Mouse (Mus musculus) duodenum, adult 2 months (tissue): Measurements from ENCODE around the gene Ide. TPM values are rescaled to one million over a fixed set of nuclear protein-coding genes. Genes with fewer than 3 reads are reported as not detected.

Source experiments
- polyA plus RNA-seq: library from polyadenylated mRNA; depleted of rRNA; stranded (reverse); fragments of >200 nt; gene quantifications from 2 replicates; pipeline ENCODE4 v1.2.3, GENCODE M21; 2012; ENCODE audit warnings: low replicate concordance; rRNA removed

Ide gene
- polyA plus RNA-seq: 4.4 and 5.6 TPM in 2 replicates

GRCm38 (mm10) chr19:37337752-37338151, at the start of gene Ide:
Ide (minus strand) TSS chr19:37337852.

DNA sequence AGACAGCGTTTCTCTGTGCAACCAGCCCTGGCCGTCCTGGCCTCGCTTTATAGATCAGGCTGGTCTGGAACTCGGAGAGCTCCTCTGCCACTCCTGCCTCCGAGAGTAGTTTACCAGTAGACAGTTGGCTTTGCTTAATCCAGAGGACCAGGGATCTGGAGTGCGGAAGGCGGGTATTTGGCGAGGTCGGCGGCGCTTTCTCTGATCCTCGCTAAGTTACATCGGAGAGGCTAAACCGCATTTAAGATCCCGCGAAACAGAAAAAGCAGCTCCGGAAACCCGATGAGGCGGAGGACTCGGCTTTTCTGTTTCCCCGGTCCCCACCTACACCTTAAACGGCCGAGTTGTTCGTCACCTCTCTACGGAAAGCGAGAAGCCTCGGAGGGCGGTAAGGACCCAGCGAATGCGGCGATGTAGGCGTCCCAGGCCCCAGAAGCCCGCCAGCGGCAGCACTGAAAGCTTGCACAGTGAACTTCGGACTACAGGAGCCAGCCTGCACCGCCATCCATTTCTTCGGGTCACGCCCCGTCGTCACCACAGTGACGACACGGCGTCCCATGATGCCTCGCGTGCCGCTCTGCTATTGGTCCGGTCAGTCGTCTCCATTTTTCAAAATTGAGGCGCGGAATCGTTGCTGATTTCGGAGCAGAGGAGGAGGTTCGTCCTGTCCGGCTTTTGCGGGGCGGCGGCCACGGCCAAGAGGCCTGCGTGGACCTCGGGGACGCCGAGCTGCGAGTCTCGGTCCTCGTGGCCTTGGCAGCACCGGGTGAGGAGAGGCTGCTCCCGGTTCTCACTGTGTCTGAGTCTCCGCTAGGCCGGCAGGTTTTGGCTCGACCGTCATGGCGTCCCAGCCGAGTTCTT, 38.3 kb upstream of the Ide start, which contains the start of gene Kif11:
Gene Kif11, plus strand, starts transcription at position 649 of the 861 bp plus-strand sequence.

Other genes with a start within 250 kb of the Ide start
- gene March5, start 130.3 kb downstream of the Ide start, polyA plus RNA-seq: 28.2 and 36.5 TPM in 2 replicates
- gene Cpeb3, start 129.3 kb downstream of the Ide start, polyA plus RNA-seq: 6.6 and 8.3 TPM in 2 replicates
- 0.81 and 0.89 TPM in 2 replicates for gene Kif11, start 38.6 kb upstream of the Ide start, polyA plus RNA-seq
- 8.7 and 10.7 TPM in 2 replicates for gene Hhex, start 97.0 kb upstream of the Ide start, polyA plus RNA-seq
- gene Exoc6, start 212.6 kb upstream of the Ide start, polyA plus RNA-seq: 4.5 and 5.0 TPM in 2 replicates